Mouse (Mus musculus): Measurements from ENCODE around the gene Creld1. TPM values are rescaled to one million over a fixed set of nuclear protein-coding genes. Genes with fewer than 3 reads are reported as not detected.
A peak's percentile ranks its signal among the peaks of the same experiment; 100 is the strongest.

Creld1 gene
- polyA plus RNA-seq, 1 experiment from 2014 or later = 36.3 TPM

GRCm38 (mm10) chr6:113473715-113474114, 9.4 kb upstream of the Creld1 start:
- H3K9ac ChIP-seq (ENCODE audit: low read length) = no peak overlapping the region
- peaks cover 7% of the 10 kb centered on the region for H3K27me3 ChIP-seq (ENCODE audit: control insufficient read depth, insufficient read depth, low read length)
- no peak for DNase-seq (ENCODE audit: low spot score)
- no peaks in the 10 kb centered on the region for H3K36me3 ChIP-seq (ENCODE audit: control insufficient read depth, insufficient read depth, low read length)
- H3K4me1 ChIP-seq (replicated peaks; ENCODE audit: control insufficient read depth, insufficient read depth, low read length) = peaks cover 8% of the 10 kb centered on the region; the same call in 1 of the 2 replicates
- no peaks in the 10 kb centered on the region for H3K9me3 ChIP-seq (ENCODE audit: control insufficient read depth, low read length)
- H3K27ac ChIP-seq (ENCODE audit: low read depth, low read length) = no peak overlapping the region
- no peak overlapping the region for H3K4me2 ChIP-seq (ENCODE audit: low read depth, low read length, severe bottlenecking)
- WGBS = 86% methylated on average over 6 of the region's 6 CpGs
- H3K4me3 ChIP-seq (ENCODE audit: low read depth, low read length) = no peak overlapping the region
- ATAC-seq (replicated peaks; ENCODE audit: low FRiP score) = no peak

- Histone ChIP-seq H3K4me3 (ENCODE audit: low read depth, low read length) (no peak overlapping the region), H3K27me3 (ENCODE audit: control insufficient read depth, insufficient read depth, low read length) (no peaks in the 10 kb centered on the region), H3K9me3 (ENCODE audit: control insufficient read depth, low read length) (no peaks in the 10 kb centered on the region), H3K27ac (ENCODE audit: low read depth, low read length) (no peak overlapping the region), H3K36me3 (ENCODE audit: control insufficient read depth, insufficient read depth, low read length) (no peaks in the 10 kb centered on the region), H3K9ac (ENCODE audit: low read length) (no peak overlapping the region), H3K4me2 (ENCODE audit: low read depth, low read length, severe bottlenecking) (no peak overlapping the region), H3K4me1 (replicated peaks; ENCODE audit: control insufficient read depth, insufficient read depth, low read length) (peaks cover 5% of the 10 kb centered on the region; the same call in 1 of the 2 replicates)
- ATAC-seq (replicated peaks; ENCODE audit: low FRiP score) (no peak), DNase-seq (ENCODE audit: low spot score) (no peak)
- WGBS = 69% methylated on average over 7 of the region's 7 CpGs
Measured at GRCm38 (mm10) chr6:113477353-113477752, 5.7 kb upstream of the Creld1 start.

DNA sequence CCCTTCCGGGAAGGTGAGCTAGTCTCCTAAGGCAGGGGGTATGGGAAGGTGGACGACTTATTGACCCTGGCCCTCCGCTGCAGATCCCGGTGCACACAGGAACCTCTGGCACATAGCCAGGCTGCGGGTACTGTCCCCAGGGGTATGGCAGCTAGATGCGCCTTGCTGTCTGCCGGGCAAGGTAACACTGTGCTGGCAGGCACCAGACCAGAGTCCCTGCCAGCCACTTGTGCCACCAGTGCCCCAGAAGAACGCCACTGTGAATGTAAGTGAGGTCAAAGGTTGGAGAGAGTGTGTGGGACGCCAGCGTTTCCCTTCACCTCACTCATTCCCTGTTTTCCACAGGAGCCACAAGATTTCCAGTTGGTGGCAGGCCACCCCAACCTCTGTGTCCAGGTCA, 4.2 kb upstream of the Creld1 start:
- Histone ChIP-seq H3K9ac (ENCODE audit: low read length) (no peak overlapping the region), H3K4me1 (replicated peaks; ENCODE audit: control insufficient read depth, insufficient read depth, low read length) (peaks cover 7% of the 10 kb centered on the region), H3K4me2 (ENCODE audit: low read depth, low read length, severe bottlenecking) (no peak overlapping the region), H3K4me3 (ENCODE audit: low read depth, low read length) (no peak overlapping the region), H3K36me3 (ENCODE audit: control insufficient read depth, insufficient read depth, low read length) (no peaks in the 10 kb centered on the region), H3K27me3 (ENCODE audit: control insufficient read depth, insufficient read depth, low read length) (no peaks in the 10 kb centered on the region), H3K9me3 (ENCODE audit: control insufficient read depth, low read length) (no peaks in the 10 kb centered on the region), H3K27ac (ENCODE audit: low read depth, low read length) (no peak overlapping the region)
- ATAC-seq (replicated peaks; ENCODE audit: low FRiP score) = no peak
- no peak for DNase-seq (ENCODE audit: low spot score)
- 84% methylated on average over 10 of the region's 10 CpGs for WGBS

GRCm38 (mm10) chr6:113480555-113481373, 2.3 kb upstream of the Creld1 start:
- Histone ChIP-seq H3K4me2 (ENCODE audit: low read depth, low read length, severe bottlenecking) (no peak overlapping the region), H3K27me3 (ENCODE audit: control insufficient read depth, insufficient read depth, low read length) (no peaks in the 10 kb centered on the region), H3K36me3 (ENCODE audit: control insufficient read depth, insufficient read depth, low read length) (no peaks in the 10 kb centered on the region), H3K4me1 (replicated peaks; ENCODE audit: control insufficient read depth, insufficient read depth, low read length) (peaks cover 8% of the 10 kb centered on the region), H3K27ac (ENCODE audit: low read depth, low read length) (no peak overlapping the region), H3K9me3 (ENCODE audit: control insufficient read depth, low read length) (no peaks in the 10 kb centered on the region), H3K4me3 (ENCODE audit: low read depth, low read length) (no peak overlapping the region), H3K9ac (ENCODE audit: low read length) (no peak overlapping the region)
- ATAC-seq (replicated peaks; ENCODE audit: low FRiP score) (no peak), DNase-seq (ENCODE audit: low spot score) (no peak)
- 71% methylated on average over 18 of the region's 18 CpGs for WGBS

DNA sequence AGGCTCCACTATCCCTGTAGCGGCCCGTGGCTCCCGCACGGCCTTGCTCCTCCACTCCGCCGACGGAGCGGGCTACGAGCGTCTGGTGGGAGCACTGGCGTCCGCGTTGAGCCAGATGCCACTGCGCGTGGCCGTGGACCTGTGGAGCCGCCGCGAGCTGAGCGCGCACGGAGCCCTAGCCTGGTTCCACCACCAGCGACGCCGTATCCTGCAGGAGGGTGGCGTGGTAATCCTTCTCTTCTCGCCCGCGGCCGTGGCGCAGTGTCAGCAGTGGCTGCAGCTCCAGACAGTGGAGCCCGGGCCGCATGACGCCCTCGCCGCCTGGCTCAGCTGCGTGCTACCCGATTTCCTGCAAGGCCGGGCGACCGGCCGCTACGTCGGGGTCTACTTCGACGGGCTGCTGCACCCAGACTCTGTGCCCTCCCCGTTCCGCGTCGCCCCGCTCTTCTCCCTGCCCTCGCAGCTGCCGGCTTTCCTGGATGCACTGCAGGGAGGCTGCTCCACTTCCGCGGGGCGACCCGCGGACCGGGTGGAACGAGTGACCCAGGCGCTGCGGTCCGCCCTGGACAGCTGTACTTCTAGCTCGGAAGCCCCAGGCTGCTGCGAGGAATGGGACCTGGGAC, 509 bp upstream of the Creld1 start:
- Histone ChIP-seq H3K27ac (ENCODE audit: low read depth, low read length) (peak overlapping the region; percentile 73), H3K9ac (ENCODE audit: low read length) (peak overlapping the region; percentile 79), H3K36me3 (ENCODE audit: control insufficient read depth, insufficient read depth, low read length) (no peaks in the 10 kb centered on the region), H3K27me3 (ENCODE audit: control insufficient read depth, insufficient read depth, low read length) (no peaks in the 10 kb centered on the region), H3K4me1 (replicated peaks; ENCODE audit: control insufficient read depth, insufficient read depth, low read length) (peaks cover 8% of the 10 kb centered on the region), H3K4me3 (ENCODE audit: low read depth, low read length) (peak overlapping the region; percentile 62), H3K9me3 (ENCODE audit: control insufficient read depth, low read length) (no peaks in the 10 kb centered on the region), H3K4me2 (ENCODE audit: low read depth, low read length, severe bottlenecking) (peak overlapping the region; percentile 88)
- DNase-seq (ENCODE audit: low spot score) (peak; percentile 72), ATAC-seq (replicated peaks; ENCODE audit: low FRiP score) (peak; percentile 52)
- WGBS = under 1% methylated on average over 65 of the region's 65 CpGs

- Histone ChIP-seq H3K4me3 (ENCODE audit: low read depth, low read length) (peak overlapping the region; percentile 62), H3K27ac (ENCODE audit: low read depth, low read length) (peak overlapping the region; percentile 92), H3K9me3 (ENCODE audit: control insufficient read depth, low read length) (no peaks in the 10 kb centered on the region), H3K27me3 (ENCODE audit: control insufficient read depth, insufficient read depth, low read length) (no peaks in the 10 kb centered on the region), H3K4me2 (ENCODE audit: low read depth, low read length, severe bottlenecking) (peak overlapping the region; percentile 88), H3K9ac (ENCODE audit: low read length) (peak overlapping the region; percentile 79), H3K36me3 (ENCODE audit: control insufficient read depth, insufficient read depth, low read length) (no peaks in the 10 kb centered on the region; the same call in 1 of the 2 replicates), H3K4me1 (replicated peaks; ENCODE audit: control insufficient read depth, insufficient read depth, low read length) (peaks cover 8% of the 10 kb centered on the region)
- peak; percentile 60 for ATAC-seq (replicated peaks; ENCODE audit: low FRiP score)
- DNase-seq (ENCODE audit: low spot score) = no peak
- WGBS = 10% methylated on average over 10 of the region's 10 CpGs
Measured at GRCm38 (mm10) chr6:113483729-113484128, 632 bp downstream of the Creld1 start.

DNA sequence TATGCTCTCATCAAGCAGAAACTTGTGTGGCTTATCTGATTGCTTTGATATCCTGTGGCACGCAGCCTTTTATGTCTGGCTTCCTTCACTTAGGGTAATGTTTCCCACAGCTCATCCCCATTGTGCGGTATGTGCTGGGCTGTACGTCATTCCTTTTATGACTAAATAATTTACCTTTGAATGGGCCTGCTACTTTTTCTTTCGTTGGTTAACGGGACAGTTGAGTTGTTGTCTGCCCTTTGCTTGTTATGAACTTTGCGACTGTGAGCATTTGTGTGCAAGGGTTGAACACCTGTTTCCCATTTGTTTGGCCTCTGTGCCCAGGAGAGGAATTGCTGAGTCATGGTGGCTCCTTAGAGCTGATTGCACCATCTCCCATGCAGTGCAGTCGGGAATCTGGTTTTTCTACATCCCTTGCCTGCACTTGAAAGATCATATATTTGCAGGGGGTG, 4.1 kb downstream of the Creld1 start:
- 57% methylated on average over 7 of the region's 7 CpGs for WGBS
- Histone ChIP-seq H3K36me3 (ENCODE audit: control insufficient read depth, insufficient read depth, low read length) (no peaks in the 10 kb centered on the region; the same call in 1 of the 2 replicates), H3K9ac (ENCODE audit: low read length) (no peak overlapping the region), H3K4me2 (ENCODE audit: low read depth, low read length, severe bottlenecking) (no peak overlapping the region), H3K4me1 (replicated peaks; ENCODE audit: control insufficient read depth, insufficient read depth, low read length) (peaks cover 4% of the 10 kb centered on the region), H3K4me3 (ENCODE audit: low read depth, low read length) (no peak overlapping the region), H3K27me3 (ENCODE audit: control insufficient read depth, insufficient read depth, low read length) (no peaks in the 10 kb centered on the region), H3K9me3 (ENCODE audit: control insufficient read depth, low read length) (no peaks in the 10 kb centered on the region), H3K27ac (ENCODE audit: low read depth, low read length) (no peak overlapping the region)
- ATAC-seq (replicated peaks; ENCODE audit: low FRiP score) (no peak), DNase-seq (ENCODE audit: low spot score) (no peak)

DNA sequence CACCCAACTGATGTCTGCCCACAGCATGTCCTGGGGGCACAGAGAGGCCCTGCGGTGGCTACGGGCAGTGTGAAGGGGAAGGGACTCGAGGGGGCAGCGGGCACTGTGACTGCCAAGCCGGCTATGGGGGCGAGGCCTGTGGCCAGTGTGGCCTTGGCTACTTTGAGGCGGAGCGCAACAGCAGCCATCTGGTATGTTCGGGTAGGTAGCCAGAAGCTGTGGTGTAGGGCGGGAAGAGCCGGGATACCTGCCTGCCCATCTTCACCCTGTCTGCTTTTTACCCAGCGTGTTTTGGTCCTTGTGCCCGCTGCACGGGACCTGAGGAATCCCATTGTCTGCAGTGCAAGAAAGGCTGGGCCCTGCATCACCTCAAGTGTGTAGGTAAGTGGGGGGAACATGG, 6.3 kb downstream of the Creld1 start:
- H3K9me3 ChIP-seq (ENCODE audit: control insufficient read depth, low read length) = no peaks in the 10 kb centered on the region
- H3K27me3 ChIP-seq (ENCODE audit: control insufficient read depth, insufficient read depth, low read length) = no peaks in the 10 kb centered on the region
- no peak overlapping the region for H3K4me3 ChIP-seq (ENCODE audit: low read depth, low read length)
- no peaks in the 10 kb centered on the region; the same call in 1 of the 2 replicates for H3K4me1 ChIP-seq (replicated peaks; ENCODE audit: control insufficient read depth, insufficient read depth, low read length)
- H3K36me3 ChIP-seq (ENCODE audit: control insufficient read depth, insufficient read depth, low read length) = no peaks in the 10 kb centered on the region; the same call in 1 of the 2 replicates
- no peak for DNase-seq (ENCODE audit: low spot score)
- WGBS = 93% methylated on average over 14 of the region's 14 CpGs
- H3K9ac ChIP-seq (ENCODE audit: low read length) = no peak overlapping the region
- H3K27ac ChIP-seq (ENCODE audit: low read depth, low read length) = no peak overlapping the region
- no peak for ATAC-seq (replicated peaks; ENCODE audit: low FRiP score)
- H3K4me2 ChIP-seq (ENCODE audit: low read depth, low read length, severe bottlenecking) = no peak overlapping the region
